Mouse (Mus musculus) CH12F3 (cell line): ENCODE results near the gene Vps26c.

Experiments used
- in situ Hi-C: fragments of 300-500 bp; cut with MboI; formaldehyde crosslinking; loops from 2 replicates; pipeline ENCODE4 v1.14.3; 2020; ENCODE audit warnings: low sequenced_read_pairs

Vps26c gene

DNA sequence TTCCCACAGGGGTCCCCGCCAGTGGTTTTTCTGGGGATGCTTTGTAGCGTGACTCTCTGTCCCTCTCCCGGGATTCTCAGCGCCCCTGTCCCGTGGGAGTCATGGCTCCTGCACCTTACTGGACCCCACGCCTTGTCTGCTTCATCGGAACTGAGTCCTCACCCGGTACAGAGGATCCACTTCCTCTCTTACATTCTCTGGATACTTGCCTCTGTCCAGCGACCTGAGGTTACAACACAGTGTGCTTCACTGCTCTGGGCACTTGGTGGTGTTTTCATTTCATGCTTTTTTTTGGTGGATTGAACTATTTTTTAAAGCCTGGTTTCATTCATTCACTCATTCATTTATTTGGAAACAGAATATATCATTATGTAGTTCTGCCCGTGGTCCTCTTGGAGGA, 23.2 kb upstream of the Vps26c start:
- in situ Hi-C loops, result no loop called here

GRCm38 (mm10) chr16:94545781-94546562, 19.3 kb upstream of the Vps26c start:
- in situ Hi-C loops, result no loop called here

- in situ Hi-C loops, result no loop called here
Observed at GRCm38 (mm10) chr16:94544540-94545105, 18.0 kb upstream of the Vps26c start.

GRCm38 (mm10) chr16:94542898-94543297, 16.3 kb upstream of the Vps26c start:
- in situ Hi-C loops, result no loop called here

- in situ Hi-C loops, result no loop called here
Observed at GRCm38 (mm10) chr16:94540140-94540539, 13.5 kb upstream of the Vps26c start.

DNA sequence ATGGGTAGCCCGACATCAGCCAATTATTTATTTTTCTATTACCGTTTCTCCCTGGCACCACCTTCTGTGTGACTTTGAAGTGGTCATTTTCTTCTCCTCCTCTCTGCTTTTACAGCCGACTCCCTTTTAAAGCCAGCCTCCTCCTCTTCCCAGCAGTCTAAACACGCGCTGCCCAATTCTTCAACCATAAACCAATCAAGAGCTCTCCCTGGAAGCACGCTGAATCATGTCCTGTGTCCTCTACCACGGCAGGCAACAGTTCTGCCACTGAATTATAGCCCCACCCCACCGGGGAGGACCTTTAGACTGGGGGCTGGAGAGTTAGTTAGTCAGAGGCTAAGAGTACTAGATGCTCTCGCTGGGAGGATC, 10.5 kb upstream of the Vps26c start:
- in situ Hi-C loops, result no loop called here

DNA sequence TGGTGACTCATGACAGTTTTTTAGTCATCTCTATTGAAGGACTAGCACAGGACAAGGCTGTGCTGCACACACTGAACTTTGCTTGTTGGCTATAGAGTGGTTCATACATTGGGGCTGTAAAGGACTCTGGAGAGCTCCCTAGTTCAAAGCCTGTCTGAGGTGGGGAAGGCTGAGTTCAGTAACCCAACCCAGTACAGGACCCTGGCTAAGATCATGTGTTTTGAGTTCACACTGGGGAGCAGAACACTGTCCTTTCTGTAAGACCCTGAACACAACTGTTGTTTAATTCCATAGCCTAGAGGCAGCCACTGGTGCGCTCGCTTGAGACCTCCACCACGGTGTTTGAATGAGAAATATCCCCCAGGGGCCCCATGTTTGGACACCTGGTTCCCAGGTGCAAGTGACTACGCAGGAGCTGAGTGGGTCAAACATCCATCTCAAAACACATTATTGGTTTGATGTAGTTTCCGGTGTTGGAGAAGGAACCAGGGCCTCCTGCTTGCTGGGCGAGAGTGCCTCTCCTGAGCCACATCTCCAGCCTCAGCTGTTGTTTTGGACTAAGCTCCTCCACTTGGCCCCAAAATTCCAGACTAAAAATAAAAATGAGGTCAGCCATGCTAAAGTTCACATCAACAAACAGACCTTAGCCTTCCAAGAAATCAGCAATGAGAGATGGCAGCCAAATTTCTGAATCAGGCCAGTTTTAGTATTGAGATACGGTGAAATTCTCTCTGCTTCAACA, 10.0 kb upstream of the Vps26c start:
- in situ Hi-C loops, result no loop called here

- in situ Hi-C loops, result no loop called here
Observed at GRCm38 (mm10) chr16:94535716-94536115, 9.1 kb upstream of the Vps26c start.

- in situ Hi-C loops, result no loop called here
Observed at GRCm38 (mm10) chr16:94533679-94534078, 7.0 kb upstream of the Vps26c start.

DNA sequence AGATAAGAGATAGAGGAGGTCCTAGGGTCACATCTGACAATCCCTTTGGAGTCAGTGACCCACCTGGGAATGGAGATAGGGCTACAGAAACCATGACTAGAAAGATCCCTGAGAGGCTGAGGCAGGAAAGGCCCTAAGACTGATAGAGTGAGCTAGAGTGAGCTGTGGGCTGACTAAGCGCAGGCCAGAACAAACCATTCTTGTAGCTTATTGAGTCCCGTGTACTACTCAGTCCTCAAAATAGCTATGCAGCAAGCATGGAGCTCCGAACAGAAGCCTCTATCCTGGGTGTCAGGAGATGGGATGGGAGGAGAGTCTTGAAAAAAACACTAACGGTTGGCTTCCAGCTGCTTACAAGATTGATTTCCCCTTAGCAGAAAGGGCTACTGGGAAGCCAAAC, 4.6 kb upstream of the Vps26c start:
- in situ Hi-C loops, result no loop called here

DNA sequence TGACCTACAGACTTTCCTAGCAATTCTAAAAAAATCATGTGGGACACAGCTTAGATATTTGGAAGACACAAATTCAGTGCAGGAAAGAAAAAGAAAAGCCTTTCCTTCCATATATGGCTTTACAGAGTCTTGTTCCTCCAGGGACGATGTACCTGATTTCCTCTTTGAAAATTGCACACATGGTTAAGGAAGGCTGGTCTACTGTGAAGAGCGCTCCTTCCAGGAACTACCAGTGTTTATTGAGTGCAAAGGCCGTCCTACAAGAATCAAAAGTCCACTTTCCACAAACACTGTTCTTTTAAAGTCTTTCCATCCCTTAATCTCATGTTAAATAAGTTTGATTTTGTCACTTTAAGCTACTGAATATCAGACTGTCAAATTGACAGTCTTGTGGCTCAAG, 916 bp upstream of the Vps26c start:
- in situ Hi-C loops, result loop anchor here (10.0 kb wide), 1 partner anchor 77 kb away; no protein-coding TSS in a partner anchor

DNA sequence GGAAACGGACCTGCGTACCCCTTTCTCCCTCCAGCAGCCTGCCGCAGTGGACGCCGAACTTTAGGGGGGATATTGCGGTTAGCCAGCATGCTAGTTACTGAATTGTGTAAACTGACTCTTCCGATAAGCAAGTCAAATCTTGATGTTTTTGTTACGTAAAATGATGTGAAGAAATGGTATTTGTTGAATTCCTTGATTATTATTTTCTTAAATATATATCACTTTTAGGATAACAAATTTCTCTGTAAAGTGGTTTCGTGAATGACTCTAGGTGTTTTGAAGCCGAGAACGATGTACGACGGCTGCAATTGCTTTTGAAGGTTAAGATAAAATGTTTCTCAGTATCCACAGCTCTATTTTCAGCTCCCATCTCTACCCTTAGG, 513 bp upstream of the Vps26c start:
- in situ Hi-C loops, result loop anchor here (10.0 kb wide), 1 partner anchor 78 kb away; no protein-coding TSS in a partner anchor

GRCm38 (mm10) chr16:94525955-94526343, 681 bp downstream of the Vps26c start:
- in situ Hi-C loops, result loop anchor here (10.0 kb wide), 1 partner anchor 79 kb away; no protein-coding TSS in a partner anchor

DNA sequence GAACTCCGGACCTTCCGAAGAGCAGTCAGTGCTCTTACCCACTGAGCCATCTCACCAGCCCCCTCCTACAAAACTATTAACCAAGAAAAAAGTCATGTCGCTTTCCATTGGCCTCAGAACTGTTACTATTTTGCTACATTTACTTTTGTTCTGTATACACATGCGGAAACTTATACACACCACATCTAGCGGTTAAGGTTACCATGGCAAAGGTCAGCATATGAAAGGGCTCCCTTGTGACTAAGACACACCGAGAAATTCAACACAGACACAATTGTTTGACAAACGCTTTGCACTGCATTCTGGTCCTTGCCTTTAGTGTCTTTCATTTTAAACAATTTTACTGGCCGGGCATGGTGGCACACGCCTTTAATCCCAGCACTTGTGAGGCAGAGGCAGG, 1.9 kb downstream of the Vps26c start:
- in situ Hi-C loops, result loop anchor here (10.0 kb wide), 1 partner anchor 80 kb away; no protein-coding TSS in a partner anchor

DNA sequence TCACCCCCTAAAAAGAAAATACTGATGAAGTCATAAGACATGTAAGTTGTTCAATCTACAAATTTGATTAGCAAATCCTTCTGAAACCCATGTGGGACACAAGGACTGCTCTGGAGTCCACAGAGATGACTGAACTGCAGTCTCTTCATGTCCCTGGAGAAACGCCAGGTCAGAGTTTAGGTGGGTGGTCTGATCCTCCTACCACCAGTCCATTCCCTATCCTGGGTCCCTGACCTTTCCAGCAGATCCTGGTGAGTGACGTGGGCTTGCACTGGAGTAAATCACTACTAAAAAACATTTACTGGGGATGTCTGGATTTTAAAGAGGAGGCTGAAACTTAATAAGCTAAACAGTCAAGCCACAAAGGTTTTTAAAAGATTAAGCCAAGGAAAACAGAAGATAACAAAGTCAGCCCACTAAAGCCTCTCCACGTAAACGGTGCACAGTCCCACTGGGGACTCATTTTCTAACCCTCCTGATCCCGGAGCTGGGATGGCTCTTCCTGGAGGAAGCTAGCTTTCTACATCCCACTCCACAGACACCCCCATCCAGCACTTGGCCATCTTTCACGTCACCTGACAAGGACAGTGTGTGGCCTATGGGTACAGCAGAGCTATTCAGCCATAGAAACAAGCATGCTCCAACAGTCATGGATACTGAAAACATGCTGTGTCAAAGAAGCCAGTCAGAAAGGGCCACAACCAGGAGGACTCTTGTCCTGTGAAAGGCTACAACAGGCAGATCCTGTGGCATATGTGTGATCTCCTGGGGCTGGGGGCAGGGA, 2.8 kb downstream of the Vps26c start:
- in situ Hi-C loops, result loop anchor here (10.0 kb wide), 1 partner anchor 81 kb away; no protein-coding TSS in a partner anchor

- in situ Hi-C loops, result no loop called here
Observed at GRCm38 (mm10) chr16:94519028-94519427, 7.6 kb downstream of the Vps26c start.

- in situ Hi-C loops, result no loop called here
Observed at GRCm38 (mm10) chr16:94517606-94518005, 9.0 kb downstream of the Vps26c start.

GRCm38 (mm10) chr16:94509983-94510382, 16.6 kb downstream of the Vps26c start:
- in situ Hi-C loops, result no loop called here

DNA sequence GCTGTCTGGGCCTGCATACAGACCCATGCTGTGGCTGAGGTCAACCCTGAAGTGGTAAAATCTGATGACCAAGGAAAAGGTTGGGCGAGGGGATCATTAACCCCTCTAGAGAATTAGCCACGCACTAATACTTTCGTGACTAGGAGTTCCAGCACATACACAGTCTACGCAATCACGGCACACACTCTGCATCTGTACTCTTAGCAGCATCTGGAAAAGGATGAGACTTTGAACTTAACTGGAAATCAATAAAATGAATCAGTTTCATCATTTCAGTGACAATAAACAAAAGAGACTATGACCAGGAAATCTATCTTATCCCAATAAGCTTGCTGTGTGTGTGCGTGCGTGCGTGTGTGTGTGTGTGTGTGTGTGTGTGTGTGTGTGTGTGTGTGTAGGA, 17.9 kb downstream of the Vps26c start:
- in situ Hi-C loops, result no loop called here

GRCm38 (mm10) chr16:94507071-94507470, 19.6 kb downstream of the Vps26c start:
- in situ Hi-C loops, result no loop called here

- in situ Hi-C loops, result no loop called here
Observed at GRCm38 (mm10) chr16:94504192-94504591, 22.4 kb downstream of the Vps26c start.
